Mouse (Mus musculus): ENCODE results near the gene Me1.
"Not testable (repeated sequence)": the region's sequence is repeated elsewhere in the genome, so short reads cannot be mapped to it uniquely, and the experiment has no call there.

DNA sequence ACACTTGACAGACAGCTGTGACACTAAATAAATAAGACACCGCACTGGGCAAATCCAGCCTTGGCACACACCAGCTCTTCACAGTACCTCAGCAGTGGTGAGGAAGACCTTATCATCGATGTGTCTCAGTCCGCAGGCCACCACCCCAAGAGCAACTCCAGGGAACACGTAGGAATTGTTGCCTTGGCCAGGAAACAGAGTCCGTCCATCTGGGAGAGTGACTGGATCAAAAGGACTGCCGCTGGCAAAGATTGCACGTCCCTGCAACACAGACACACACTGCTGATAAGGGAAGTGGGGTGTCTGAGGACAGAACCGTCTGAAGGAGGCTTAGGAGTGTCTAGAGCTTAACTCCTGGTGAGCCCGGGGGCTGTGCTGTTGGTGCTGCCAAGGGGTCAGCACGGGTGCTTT lies 101.4 kb downstream of the Me1 start:
- not testable (repeated sequence) for TF ChIP-seq TAL1, GATA1 (IDR thresholded peaks at IDR 0.05; ENCODE audit: low read length)
